Mouse (Mus musculus) brain, embryonic 18.5 days (tissue): ENCODE results near the gene Mcee.
A peak's percentile ranks its signal among the peaks of the same experiment; 100 is the strongest.

ENCODE experiments used
- DNase-seq: peaks from one replicate; pipeline ENCODE4 v3.0.0-alpha.2; 2012; ENCODE audit warnings: low read depth, low spot score

Mcee gene

GRCm38 (mm10) chr7:64392122-64392818 lies at the start of gene Mcee, which contains the start of gene Mphosph10:
TSS of gene Mcee (plus strand) at chr7:64392607.
TSS of gene Mphosph10 (minus strand) at chr7:64392268.
- peak; percentile 90 for DNase-seq

GRCm38 (mm10) chr7:64347813-64348212 lies 44.6 kb upstream of the Mcee start:
- no peak for DNase-seq

- DNase-seq, result no peak
These were observed 43.1 kb upstream of the Mcee start for GRCm38 (mm10) chr7:64349147-64349861.

- DNase-seq, result peak; percentile 60
These were observed 41.3 kb upstream of the Mcee start for GRCm38 (mm10) chr7:64351087-64351486.

GRCm38 (mm10) chr7:64354206-64354605 lies 38.2 kb upstream of the Mcee start:
- DNase-seq, result no peak

GRCm38 (mm10) chr7:64356661-64357060 lies 35.7 kb upstream of the Mcee start:
- no peak for DNase-seq

- no peak for DNase-seq
These were observed 35.0 kb upstream of the Mcee start for GRCm38 (mm10) chr7:64357405-64357804.

- DNase-seq, result no peak
These were observed 33.7 kb upstream of the Mcee start for GRCm38 (mm10) chr7:64358666-64359065.

GRCm38 (mm10) chr7:64359943-64360585 lies 32.3 kb upstream of the Mcee start:
- no peak for DNase-seq

GRCm38 (mm10) chr7:64360586-64360945 lies 31.8 kb upstream of the Mcee start:
- DNase-seq, result no peak

GRCm38 (mm10) chr7:64365863-64366262 lies 26.5 kb upstream of the Mcee start:
- no peak for DNase-seq

GRCm38 (mm10) chr7:64369841-64370240 lies 22.6 kb upstream of the Mcee start:
- no peak for DNase-seq

- no peak for DNase-seq
These were observed 20.2 kb upstream of the Mcee start for GRCm38 (mm10) chr7:64371940-64372878.

- no peak for DNase-seq
These were observed 19.1 kb upstream of the Mcee start for GRCm38 (mm10) chr7:64373147-64373829.

- DNase-seq, result peak; percentile 59
These were observed 18.4 kb upstream of the Mcee start, which contains the start of gene Fan1 for GRCm38 (mm10) chr7:64373830-64374562. TSS of gene Fan1 (minus strand) at chr7:64374095.

- no peak for DNase-seq
These were observed 928 bp upstream of the Mcee start for GRCm38 (mm10) chr7:64391479-64391878.

GRCm38 (mm10) chr7:64392819-64393151 lies 378 bp downstream of the Mcee start:
- DNase-seq, result no peak

- DNase-seq, result no peak
These were observed 8.3 kb downstream of the Mcee start for GRCm38 (mm10) chr7:64400725-64401124.

- DNase-seq, result no peak
These were observed 10.0 kb downstream of the Mcee start for GRCm38 (mm10) chr7:64402452-64402851.

GRCm38 (mm10) chr7:64403989-64404388 lies 11.6 kb downstream of the Mcee start:
- DNase-seq, result no peak
